Mouse (Mus musculus) neural tube, embryonic 10.5 days (tissue): Measurements from ENCODE around the gene Mapkapk5.

ENCODE experiments used
- DNase-seq: peaks from one replicate; pipeline ENCODE4 v3.0.0-alpha.2; 2017; ENCODE audit warnings: low spot score; ENCODE audit errors: extremely low spot score

Gene Mapkapk5

GRCm38 (mm10) chr5:121545793-121546529 is at the start of gene Mapkapk5:
Gene Mapkapk5, minus strand, starts transcription at chr5:121545905.
- DNase-seq, result peak; percentile 98

GRCm38 (mm10) chr5:121594714-121595313 is 49.1 kb upstream of the Mapkapk5 start:
- no peak for DNase-seq

DNA sequence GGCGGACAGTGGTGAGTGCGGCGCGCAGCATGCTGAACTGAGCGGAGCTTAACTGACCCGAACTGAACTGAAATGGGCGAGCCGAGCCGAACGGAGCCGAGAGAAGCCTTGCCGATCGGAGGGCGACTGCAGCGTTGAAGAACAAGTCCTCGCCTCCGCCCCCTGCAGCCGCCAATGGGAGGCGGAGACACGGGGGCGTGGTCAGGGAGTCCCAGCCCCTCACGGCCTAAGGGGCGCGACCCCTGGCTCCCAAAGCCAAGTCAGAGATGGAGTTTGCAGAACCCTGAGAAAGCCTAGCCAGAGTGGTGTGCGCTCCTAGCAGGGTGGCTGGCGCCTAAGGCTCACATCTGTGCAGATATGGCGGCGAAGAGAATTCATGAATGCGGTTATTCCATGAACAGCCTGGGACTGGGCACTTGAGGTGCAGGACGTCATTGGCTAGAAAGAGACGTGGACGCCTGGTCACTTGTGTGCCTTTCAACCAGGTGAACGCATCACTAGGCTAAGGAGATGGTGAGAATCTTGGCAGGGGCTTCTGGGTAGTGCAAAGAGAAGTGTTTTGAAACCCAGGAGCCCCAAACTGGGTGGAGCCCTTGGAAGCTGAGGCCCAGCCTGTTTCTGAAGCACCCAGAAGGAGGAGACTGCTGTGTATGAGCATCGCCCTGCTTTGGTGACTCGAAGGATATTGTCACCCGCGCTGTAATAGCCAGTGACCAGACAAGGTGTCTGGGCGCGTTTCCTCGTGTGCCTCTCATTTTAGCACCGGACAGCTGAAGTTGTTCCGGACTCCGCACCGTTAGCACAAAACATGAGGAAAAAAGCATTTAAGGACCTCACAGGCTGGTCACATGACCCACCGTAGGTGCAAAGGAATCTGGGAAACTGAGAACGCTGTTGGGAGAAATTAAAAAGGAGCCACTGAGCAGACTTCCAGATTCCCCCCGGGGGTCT is 48.0 kb upstream of the Mapkapk5 start, which contains the start of gene Aldh2:
TSS of gene Aldh2 (minus strand) at position 374 of the 951 bp plus-strand sequence.
- peak; percentile 84 for DNase-seq

DNA sequence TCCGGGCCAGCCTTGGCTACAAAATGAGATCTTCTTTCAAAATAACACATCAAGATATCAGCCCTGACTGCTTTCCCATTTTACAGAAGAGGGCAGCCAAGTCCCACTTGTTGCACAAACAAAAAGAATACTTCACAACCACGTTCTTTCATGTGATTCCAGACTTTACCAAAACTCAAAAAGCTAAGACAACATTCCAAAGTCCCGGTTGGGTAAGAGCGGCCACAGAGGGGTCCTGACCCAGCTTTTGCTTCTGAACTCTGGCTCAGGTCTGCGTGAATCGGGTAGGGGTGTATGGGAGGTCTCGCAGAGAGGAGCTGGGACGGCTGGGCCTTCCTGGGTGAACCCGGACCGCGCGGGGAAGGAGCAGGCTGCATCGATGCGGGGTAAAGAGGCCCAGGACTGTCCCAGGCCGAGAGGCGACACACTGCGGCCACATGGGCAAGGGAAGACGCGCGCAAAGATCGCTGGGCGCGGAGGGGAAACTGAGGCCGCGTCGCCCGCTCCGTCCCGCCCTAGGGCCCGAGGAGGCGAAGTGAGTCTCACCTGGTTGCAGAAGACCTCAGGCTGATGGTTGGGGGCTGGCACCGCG is 47.2 kb upstream of the Mapkapk5 start:
- no peak for DNase-seq

GRCm38 (mm10) chr5:121592064-121592815 is 46.5 kb upstream of the Mapkapk5 start:
- no peak for DNase-seq

GRCm38 (mm10) chr5:121591417-121592063 is 45.8 kb upstream of the Mapkapk5 start:
- DNase-seq, result no peak

DNA sequence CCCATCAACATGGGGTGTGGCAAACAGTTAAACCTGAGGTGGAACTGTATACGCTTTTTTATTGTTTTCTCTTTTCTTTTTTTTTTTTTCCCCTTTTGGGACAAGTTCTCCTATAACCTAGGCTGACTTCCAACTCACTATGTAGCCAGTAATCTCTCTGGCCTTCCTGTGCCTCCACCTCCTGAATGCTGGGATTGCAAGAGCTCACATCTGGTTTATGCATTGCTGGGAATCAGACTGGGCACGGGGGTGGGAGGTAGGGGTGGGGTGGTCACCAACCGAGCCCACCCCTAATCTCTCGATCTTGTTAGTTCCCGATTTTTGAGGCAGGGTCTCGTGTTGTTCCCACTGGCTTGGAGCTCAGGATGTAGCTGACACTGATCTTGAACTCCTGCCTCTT is 44.2 kb upstream of the Mapkapk5 start:
- DNase-seq, result no peak

- no peak for DNase-seq
Measured at GRCm38 (mm10) chr5:121586400-121587039, 40.8 kb upstream of the Mapkapk5 start.

DNA sequence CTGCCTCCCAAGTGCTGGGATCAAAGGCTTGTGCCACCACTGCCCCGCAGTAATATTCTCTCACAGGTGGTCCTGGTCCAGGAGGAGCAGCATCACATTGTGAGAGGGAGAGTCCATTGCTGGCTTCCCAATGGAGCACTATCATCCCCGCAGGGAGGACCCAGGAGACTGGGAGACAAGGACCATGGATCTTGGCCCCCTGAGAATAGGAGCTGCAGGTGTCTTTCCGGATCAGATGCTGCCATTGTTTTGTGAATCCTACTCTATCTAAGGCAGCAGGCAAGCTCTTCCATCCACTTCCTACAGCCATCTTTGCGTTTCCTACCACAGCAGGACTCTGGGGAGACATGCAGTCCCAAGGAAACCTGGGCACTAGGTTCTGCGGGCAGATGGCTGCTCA is 40.0 kb upstream of the Mapkapk5 start:
- no peak for DNase-seq

DNA sequence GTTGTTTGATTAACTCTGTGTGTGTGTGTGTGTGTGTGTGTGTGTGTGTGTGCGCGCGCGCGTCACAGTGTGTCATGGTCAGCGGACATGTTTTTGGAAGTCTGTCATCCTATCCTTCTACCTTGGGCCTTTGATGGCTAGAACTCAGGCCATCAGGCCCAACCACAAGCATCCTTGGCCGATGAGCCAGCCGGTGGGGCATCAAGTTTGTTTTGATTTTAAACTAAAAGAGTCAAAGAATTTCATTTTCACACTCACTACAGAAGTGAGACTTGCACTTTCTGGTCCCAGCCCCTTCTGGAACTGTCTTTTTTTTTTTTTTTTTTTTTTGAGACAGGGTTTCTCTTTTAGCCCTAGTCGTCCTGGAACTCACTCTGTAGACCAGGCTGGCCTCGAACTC is 39.3 kb upstream of the Mapkapk5 start:
- DNase-seq, result no peak

DNA sequence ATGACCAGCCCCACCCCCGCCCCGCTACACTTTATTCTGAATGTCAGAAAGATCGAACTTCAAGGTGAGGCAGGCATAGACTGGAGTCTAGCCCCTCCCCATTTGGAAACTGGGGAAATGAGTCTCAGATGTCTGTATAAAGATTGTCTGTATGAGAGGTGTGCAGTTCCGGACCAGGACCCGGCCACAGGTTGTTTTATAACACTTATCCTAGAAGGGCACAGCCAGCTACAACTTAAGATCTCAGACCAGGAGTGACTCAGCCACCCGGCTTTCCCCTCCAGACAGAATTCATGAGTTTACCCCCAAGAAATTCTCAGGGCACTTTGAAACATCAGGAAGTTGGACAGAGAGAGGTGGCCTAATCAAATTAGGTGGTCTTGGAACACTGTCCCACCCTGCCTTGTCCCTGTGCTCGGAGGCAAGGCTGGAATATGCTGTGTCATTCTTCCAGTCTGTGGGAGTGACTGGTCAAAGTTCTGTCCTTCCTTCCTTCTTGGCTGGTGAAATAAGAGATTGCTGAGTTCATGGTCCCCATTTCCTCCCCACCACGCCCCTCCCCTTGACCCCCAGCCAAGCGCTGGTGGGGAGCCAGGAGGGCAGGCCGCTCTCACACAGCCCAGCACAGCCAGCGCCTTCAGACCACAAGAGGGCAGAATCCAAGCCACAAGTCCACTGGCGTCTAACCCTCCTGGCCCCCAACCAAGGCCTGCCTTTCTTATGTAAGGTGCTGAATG is 38.2 kb upstream of the Mapkapk5 start:
- DNase-seq, result no peak

GRCm38 (mm10) chr5:121581945-121582344 is 36.2 kb upstream of the Mapkapk5 start:
- DNase-seq, result no peak

- DNase-seq, result no peak
Measured at GRCm38 (mm10) chr5:121576927-121577488, 31.3 kb upstream of the Mapkapk5 start.

DNA sequence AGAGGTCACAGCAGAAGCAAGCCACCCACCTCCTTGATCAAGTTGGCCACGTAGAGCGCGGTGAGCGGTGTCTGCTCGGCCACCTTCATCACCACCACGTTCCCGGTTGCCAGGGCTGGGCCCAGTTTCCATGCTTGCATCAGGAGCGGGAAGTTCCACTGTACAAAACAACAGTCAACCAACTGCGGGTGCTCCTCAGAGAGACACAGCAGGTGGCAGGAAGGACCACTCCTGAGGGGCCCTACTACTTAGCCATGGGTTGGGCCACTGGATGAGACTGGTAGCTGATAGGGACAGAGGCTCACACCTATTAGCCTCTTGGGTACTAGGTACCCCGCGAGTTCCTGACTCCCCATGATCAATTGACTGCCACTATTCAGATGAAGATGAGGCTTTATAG is 30.2 kb upstream of the Mapkapk5 start:
- DNase-seq, result no peak

GRCm38 (mm10) chr5:121574145-121574544 is 28.4 kb upstream of the Mapkapk5 start:
- DNase-seq, result no peak

DNA sequence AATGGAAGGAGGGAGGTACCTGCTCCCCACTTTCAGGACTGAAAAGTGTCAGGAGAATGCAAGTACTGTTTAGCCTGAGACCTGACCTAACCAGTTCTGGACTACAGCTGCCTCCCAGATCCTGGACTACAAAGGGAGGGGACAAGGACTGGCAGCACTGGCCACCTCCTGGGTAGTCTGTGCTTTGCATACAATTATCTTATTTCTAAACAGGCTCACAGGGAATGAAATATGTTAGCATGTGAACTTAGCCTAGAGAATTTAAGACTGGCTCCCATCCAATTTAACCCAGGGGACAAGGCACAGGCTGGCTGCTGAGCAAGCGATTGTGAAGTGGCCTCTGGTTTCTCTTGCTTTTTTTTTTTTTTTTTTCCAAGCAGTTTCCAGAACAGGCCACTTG is 25.1 kb upstream of the Mapkapk5 start:
- DNase-seq, result no peak

DNA sequence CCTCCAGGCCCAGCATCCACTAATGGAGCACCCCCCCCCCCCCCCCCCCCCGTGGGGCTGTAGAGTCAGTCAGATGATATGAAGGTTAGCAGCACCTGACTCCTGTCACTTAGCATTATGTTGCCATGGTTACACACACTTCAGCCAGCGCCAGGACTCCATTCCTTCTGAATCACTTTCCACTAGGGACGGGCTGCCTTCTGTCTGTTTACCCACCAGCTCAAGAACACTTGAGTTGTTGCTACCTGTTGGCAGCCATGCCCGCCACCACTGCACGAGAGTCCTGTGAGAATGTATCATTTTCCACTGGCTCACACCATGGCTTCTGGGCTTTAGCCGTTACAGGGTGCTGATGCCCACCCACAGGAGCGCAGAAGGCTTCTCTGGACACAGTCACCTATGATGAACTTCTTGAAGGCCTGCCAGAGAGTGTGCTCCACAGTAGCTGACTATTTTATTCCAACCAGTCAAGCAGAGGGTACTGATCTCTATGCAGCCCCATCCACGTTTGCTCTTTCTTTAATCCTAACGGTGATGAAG is 24.2 kb upstream of the Mapkapk5 start:
- no peak for DNase-seq

- DNase-seq, result no peak
Measured at GRCm38 (mm10) chr5:121566035-121566681, 20.5 kb upstream of the Mapkapk5 start.
